Comparison of ENCODE assay signal across 15 mouse cellular contexts in genomic region chr9:66053620-66054019, GRCm38 (mm10).
"Had no signal": no experiment of that assay in that cellular context is flagged by ENCODE, and none has a peak within 500 bp of the region (broad histone marks: within the 10 kb centered on the region; RNA-seq: fewer than 3 reads in every experiment).

No protein-coding gene starts in this region.

- DNase-seq: kidney, adult 8-10 months; kidney, postnatal 4 days; lung, postnatal 36 days; midbrain, embryonic 14.5 days; right cerebral cortex, adult 18-20 months; right cerebral cortex, postnatal 25 days; thymus, adult 18-20 months; thymus, postnatal 25 days had no signal

- H3K4me1 ChIP-seq: limb, embryonic 15.5 days had no signal

- H3K9me3 ChIP-seq: limb, embryonic 15.5 days; midbrain, embryonic 10.5 days; neural tube, embryonic 15.5 days had no signal

- H3K9ac ChIP-seq: limb, embryonic 15.5 days; liver, embryonic 15.5 days; neural tube, embryonic 15.5 days had no signal

- H3K4me3 ChIP-seq: left cerebral cortex, adult 2 months; limb, embryonic 15.5 days; liver, embryonic 15.5 days; midbrain, embryonic 10.5 days; myocyte; neural tube, embryonic 15.5 days had no signal

- H3K4me2 ChIP-seq: limb, embryonic 15.5 days; liver, embryonic 15.5 days; neural tube, embryonic 15.5 days had no signal

- ATAC-seq: intestine, embryonic 16.5 days had no signal

- H3K36me3 ChIP-seq: limb, embryonic 15.5 days; liver, embryonic 15.5 days; midbrain, embryonic 10.5 days; neural tube, embryonic 15.5 days had no signal

- H3K27ac ChIP-seq: left cerebral cortex, adult 2 months; limb, embryonic 15.5 days; liver, embryonic 15.5 days; midbrain, embryonic 10.5 days; neural tube, embryonic 15.5 days had no signal

- H3K27me3 ChIP-seq: limb, embryonic 15.5 days; liver, embryonic 15.5 days; neural tube, embryonic 15.5 days had no signal
